Mouse (Mus musculus) midbrain, embryonic 13.5 days (tissue): ENCODE measurements around the gene Poldip3. TPM values are rescaled to one million over a fixed set of nuclear protein-coding genes. Genes with fewer than 3 reads are reported as not detected.

ENCODE experiments used
- ATAC-seq: fragments of 200-750 bp; cut with Nextera tagmentation; 2 replicates; pipeline ENCODE4 v1.8.0; 2017; ENCODE audit warnings: mild to moderate bottlenecking, moderate TSS enrichment, moderate library complexity
- H3K27ac ChIP-seq: fragments of 300-500 bp; sonication (generic); 2 replicates; pipeline ENCODE4 v1.5.1; 2015; ENCODE audit warnings: inconsistent platforms, mild to moderate bottlenecking, moderate library complexity
- H3K27me3 ChIP-seq: fragments of 300-500 bp; sonication (generic); 2 replicates; pipeline ENCODE4 v1.6.1; 2015; ENCODE audit warnings: mild to moderate bottlenecking, inconsistent platforms
- H3K36me3 ChIP-seq: fragments of 300-500 bp; sonication (generic); 2 replicates; pipeline ENCODE4 v1.6.1; 2015; ENCODE audit warnings: mild to moderate bottlenecking, inconsistent platforms
- H3K4me1 ChIP-seq: fragments of 300-500 bp; sonication (generic); replicated peaks from 2 replicates; pipeline ENCODE4 v1.6.1; 2015; ENCODE audit warnings: inconsistent platforms
- H3K4me2 ChIP-seq: fragments of 300-500 bp; sonication (generic); replicated peaks from 2 replicates; pipeline ENCODE4 v1.6.1; 2015; ENCODE audit warnings: moderate library complexity, mild to moderate bottlenecking, inconsistent platforms
- H3K4me3 ChIP-seq: fragments of 300-500 bp; sonication (generic); replicated peaks from 2 replicates; pipeline ENCODE4 v1.5.1; 2015; ENCODE audit warnings: mild to moderate bottlenecking, inconsistent platforms
- H3K9ac ChIP-seq: fragments of 300-500 bp; sonication (generic); replicated peaks from 2 replicates; pipeline ENCODE4 v1.6.1; 2015; ENCODE audit warnings: mild to moderate bottlenecking, inconsistent platforms
- H3K9me3 ChIP-seq: fragments of 300-500 bp; sonication (generic); 2 replicates; pipeline ENCODE4 v1.6.1; 2016; ENCODE audit warnings: mild to moderate bottlenecking, inconsistent platforms
- WGBS: fragments of 180-500 bp; shearing (Covaris S2); methylation state at CpG from one replicate; pipeline ENCODE4 v1.1.7; 2015; 5-methylcytosine and 5-hydroxymethylcytosine counted together
- polyA plus RNA-seq: library from polyadenylated mRNA; unstranded; fragments of >200 nt; fragmentation: Nextera tagmentation; extraction: Ambion mirVana; gene quantifications from 2 replicates; pipeline ENCODE4 v1.2.1, GENCODE M21; 2015

The Poldip3 gene
- polyA plus RNA-seq, 1 experiment from 2014 or later = 166 TPM

- no peak for ATAC-seq
- Histone ChIP-seq H3K27ac (no peak overlapping the region), H3K4me1 (no peaks in the 10 kb centered on the region; the same call in 1 of the 2 replicates), H3K27me3 (no peaks in the 10 kb centered on the region), H3K9me3 (no peaks in the 10 kb centered on the region; the same call in 1 of the 2 replicates), H3K36me3 (peaks cover 63% of the 10 kb centered on the region), H3K4me2 (no peak overlapping the region), H3K9ac (no peak overlapping the region; the same call in 1 of the 2 replicates), H3K4me3 (no peak overlapping the region)
- WGBS = 28% methylated on average over 10 of the region's 10 CpGs
These were observed 12.0 kb upstream of the Poldip3 start for GRCm38 (mm10) chr15:83161062-83161748.

- Histone ChIP-seq H3K27me3 (no peaks in the 10 kb centered on the region), H3K4me3 (no peak overlapping the region), H3K27ac (no peak overlapping the region), H3K36me3 (peaks cover 69% of the 10 kb centered on the region), H3K9me3 (no peaks in the 10 kb centered on the region; the same call in 1 of the 2 replicates), H3K4me2 (no peak overlapping the region), H3K9ac (no peak overlapping the region), H3K4me1 (no peaks in the 10 kb centered on the region; the same call in 1 of the 2 replicates)
- 89% methylated on average over 4 of the region's 4 CpGs for WGBS
- ATAC-seq = no peak
These were observed 11.4 kb upstream of the Poldip3 start for GRCm38 (mm10) chr15:83160561-83160960.

- H3K4me2 ChIP-seq = no peak overlapping the region
- H3K27ac ChIP-seq = no peak overlapping the region
- no peak overlapping the region for H3K4me3 ChIP-seq
- no peaks in the 10 kb centered on the region for H3K27me3 ChIP-seq
- no peak for ATAC-seq
- WGBS = 95% methylated on average over 9 of the region's 9 CpGs
- H3K36me3 ChIP-seq = peaks cover 68% of the 10 kb centered on the region
- H3K4me1 ChIP-seq = no peaks in the 10 kb centered on the region; the same call in 1 of the 2 replicates
- no peak overlapping the region for H3K9ac ChIP-seq
- H3K9me3 ChIP-seq = no peaks in the 10 kb centered on the region; the same call in 1 of the 2 replicates
These were observed 10.6 kb upstream of the Poldip3 start for GRCm38 (mm10) chr15:83159823-83160222.

- Histone ChIP-seq H3K27me3 (no peaks in the 10 kb centered on the region), H3K4me3 (no peak overlapping the region), H3K4me1 (no peaks in the 10 kb centered on the region; the same call in 1 of the 2 replicates), H3K36me3 (peaks cover 72% of the 10 kb centered on the region), H3K4me2 (no peak overlapping the region), H3K9me3 (no peaks in the 10 kb centered on the region; the same call in 1 of the 2 replicates), H3K27ac (no peak overlapping the region), H3K9ac (no peak overlapping the region)
- ATAC-seq = no peak
- WGBS = 96% methylated on average over 7 of the region's 7 CpGs
These were observed 9.5 kb upstream of the Poldip3 start for GRCm38 (mm10) chr15:83158587-83159160.

GRCm38 (mm10) chr15:83157667-83158064 lies 8.5 kb upstream of the Poldip3 start:
- H3K27me3 ChIP-seq = no peaks in the 10 kb centered on the region
- H3K9ac ChIP-seq = no peak overlapping the region
- H3K36me3 ChIP-seq = peaks cover 74% of the 10 kb centered on the region
- H3K4me1 ChIP-seq = no peaks in the 10 kb centered on the region; the same call in 1 of the 2 replicates
- H3K27ac ChIP-seq = no peak overlapping the region
- no peaks in the 10 kb centered on the region; the same call in 1 of the 2 replicates for H3K9me3 ChIP-seq
- no peak overlapping the region for H3K4me2 ChIP-seq
- 96% methylated on average over 6 of the region's 6 CpGs for WGBS
- ATAC-seq = no peak
- no peak overlapping the region for H3K4me3 ChIP-seq

GRCm38 (mm10) chr15:83156929-83157666 lies 7.9 kb upstream of the Poldip3 start:
- H3K27ac ChIP-seq = no peak overlapping the region
- no peaks in the 10 kb centered on the region; the same call in 1 of the 2 replicates for H3K9me3 ChIP-seq
- H3K27me3 ChIP-seq = no peaks in the 10 kb centered on the region
- H3K4me3 ChIP-seq = no peak overlapping the region
- H3K9ac ChIP-seq = no peak overlapping the region
- no peak for ATAC-seq
- no peak overlapping the region for H3K4me2 ChIP-seq
- H3K36me3 ChIP-seq = peaks cover 70% of the 10 kb centered on the region
- no peaks in the 10 kb centered on the region; the same call in 1 of the 2 replicates for H3K4me1 ChIP-seq
- WGBS = 79% methylated on average over 11 of the region's 11 CpGs

- H3K9ac ChIP-seq = no peak overlapping the region
- H3K9me3 ChIP-seq = no peaks in the 10 kb centered on the region; the same call in 1 of the 2 replicates
- no peak for ATAC-seq
- 76% methylated on average over 6 of the region's 6 CpGs for WGBS
- H3K4me3 ChIP-seq = no peak overlapping the region
- H3K4me1 ChIP-seq = no peaks in the 10 kb centered on the region
- H3K27ac ChIP-seq = no peak overlapping the region
- H3K36me3 ChIP-seq = peaks cover 62% of the 10 kb centered on the region
- no peak overlapping the region for H3K4me2 ChIP-seq
- H3K27me3 ChIP-seq = no peaks in the 10 kb centered on the region
These were observed 6.7 kb upstream of the Poldip3 start for GRCm38 (mm10) chr15:83155672-83156419.

- no peak for ATAC-seq
- WGBS = 93% methylated on average over 7 of the region's 7 CpGs
- no peak overlapping the region for H3K9ac ChIP-seq
These were observed 5.1 kb upstream of the Poldip3 start for GRCm38 (mm10) chr15:83154309-83154708.

GRCm38 (mm10) chr15:83150694-83151093 lies 1.5 kb upstream of the Poldip3 start:
- H3K4me2 ChIP-seq = no peak overlapping the region
- WGBS = 92% methylated on average over 4 of the region's 4 CpGs
- no peak for ATAC-seq
- H3K36me3 ChIP-seq = peaks cover 33% of the 10 kb centered on the region
- no peaks in the 10 kb centered on the region for H3K9me3 ChIP-seq
- H3K4me1 ChIP-seq = peaks cover 19% of the 10 kb centered on the region
- H3K9ac ChIP-seq = no peak overlapping the region
- no peaks in the 10 kb centered on the region for H3K27me3 ChIP-seq
- H3K27ac ChIP-seq = peak overlapping the region; percentile 53; the same call in 1 of the 2 replicates
- H3K4me3 ChIP-seq = no peak overlapping the region

More at GRCm38 (mm10) chr15:83154309-83154708, 5.1 kb upstream of the Poldip3 start:
- H3K9me3 ChIP-seq = no peaks in the 10 kb centered on the region; the same call in 1 of the 2 replicates
- H3K27me3 ChIP-seq = no peaks in the 10 kb centered on the region
- H3K36me3 ChIP-seq = peaks cover 51% of the 10 kb centered on the region
- H3K4me2 ChIP-seq = no peak overlapping the region
- H3K4me1 ChIP-seq = peaks cover 5% of the 10 kb centered on the region
- no peak overlapping the region for H3K4me3 ChIP-seq
- no peak overlapping the region for H3K27ac ChIP-seq

- peak overlapping the region; percentile 89 for H3K4me2 ChIP-seq
- peaks cover 34% of the 10 kb centered on the region for H3K36me3 ChIP-seq
- H3K9me3 ChIP-seq = no peaks in the 10 kb centered on the region
- peak overlapping the region; percentile 97 for H3K9ac ChIP-seq
- 27% methylated on average over 3 of the region's 3 CpGs for WGBS
- no peak for ATAC-seq
- H3K4me1 ChIP-seq = peaks cover 19% of the 10 kb centered on the region
- H3K27me3 ChIP-seq = no peaks in the 10 kb centered on the region
- peak overlapping the region; percentile 98 for H3K27ac ChIP-seq
- peak overlapping the region; percentile 96 for H3K4me3 ChIP-seq
These were observed 874 bp upstream of the Poldip3 start for GRCm38 (mm10) chr15:83150073-83150442.

- Histone ChIP-seq H3K27me3 (no peaks in the 10 kb centered on the region), H3K36me3 (peaks cover 39% of the 10 kb centered on the region), H3K4me2 (peak overlapping the region; percentile 89), H3K4me1 (peaks cover 23% of the 10 kb centered on the region), H3K9me3 (no peaks in the 10 kb centered on the region), H3K9ac (peak overlapping the region; percentile 97), H3K27ac (peak overlapping the region; percentile 98), H3K4me3 (peak overlapping the region; percentile 96)
- ATAC-seq = peak; percentile 85
- WGBS = under 1% methylated on average over 28 of the region's 41 CpGs
These were observed 386 bp downstream of the Poldip3 start for GRCm38 (mm10) chr15:83148801-83149195.
